Mouse (Mus musculus): ENCODE data around the gene Ms4a6c. TPM values are rescaled to one million over a fixed set of nuclear protein-coding genes. Genes with fewer than 3 reads are reported as not detected.
"Not testable (repeated sequence)": the region's sequence is repeated elsewhere in the genome, so short reads cannot be mapped to it uniquely, and the experiment has no call there.

Ms4a6c gene
- polyA plus RNA-seq, 1 experiment from 2014 or later, result 10.5 TPM

DNA sequence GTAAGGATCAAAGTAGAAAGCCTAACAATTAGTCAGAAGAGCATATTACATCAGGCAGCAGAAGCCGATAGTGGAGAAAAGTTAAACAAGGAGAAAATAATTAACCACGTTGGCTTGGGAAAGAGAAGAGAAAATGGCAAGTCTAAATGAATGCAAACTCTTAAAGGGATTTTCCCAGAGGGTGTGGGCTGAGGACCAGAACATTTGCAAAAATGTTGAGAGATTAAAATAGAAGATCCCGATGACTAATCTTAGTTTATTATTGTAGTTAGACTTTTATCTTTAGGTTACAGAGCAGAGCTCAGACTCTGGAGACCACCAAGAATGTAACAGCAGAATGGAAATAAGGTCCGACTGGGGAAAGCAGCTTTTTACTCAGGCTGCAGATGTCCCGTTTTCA lies 2.7 kb upstream of the Ms4a6c start:
- H3K4me3 ChIP-seq (ENCODE audit: low read depth, low read length), result no peak overlapping the region
- no peaks in the 10 kb centered on the region for H3K4me1 ChIP-seq (replicated peaks; ENCODE audit: control insufficient read depth, insufficient read depth)
- H3K9me3 ChIP-seq (ENCODE audit: control insufficient read depth, low read length), result no peaks in the 10 kb centered on the region
- TF ChIP-seq EP300 (optimal IDR thresholded peaks at IDR 0.05), result no peak
- no peak for TF ChIP-seq CTCF (IDR thresholded peaks at IDR 0.05; ENCODE audit: low read depth)
- H3K36me3 ChIP-seq (ENCODE audit: control insufficient read depth, insufficient read depth, low read length), result no peaks in the 10 kb centered on the region
- H3K27ac ChIP-seq (replicated peaks), result no peak overlapping the region
- no peak overlapping the region for H3K4me2 ChIP-seq (replicated peaks; ENCODE audit: low read depth)
- DNase-seq (ENCODE audit: low spot score) (no peak), ATAC-seq (ENCODE audit: low FRiP score, low TSS enrichment) (no peak)
- H3K27me3 ChIP-seq (ENCODE audit: control insufficient read depth, insufficient read depth, low read length), result no peaks in the 10 kb centered on the region
- H3K9ac ChIP-seq (ENCODE audit: low read length), result no peak overlapping the region
- WGBS, result 32% methylated on average over 5 of the region's 5 CpGs

DNA sequence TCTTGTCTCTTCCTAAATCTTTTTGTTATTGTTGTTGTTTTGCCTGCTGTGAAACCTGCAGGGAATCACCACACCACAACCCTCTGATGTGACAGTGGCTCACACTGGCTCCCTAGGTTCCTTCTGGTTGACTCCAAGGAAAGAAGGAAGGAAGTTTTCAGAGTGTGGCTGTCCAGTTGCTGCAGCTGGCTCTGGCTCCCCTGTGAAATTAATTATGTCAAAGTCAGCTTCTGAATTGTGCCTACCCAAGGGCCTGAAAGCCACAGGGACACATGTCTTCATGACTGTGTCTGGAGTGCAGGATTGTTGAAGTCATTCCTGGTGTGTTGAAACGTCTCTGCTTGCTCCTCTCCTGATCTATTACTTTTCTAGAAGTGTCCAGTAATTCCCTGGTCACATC lies 805 bp upstream of the Ms4a6c start:
- H3K27ac ChIP-seq (replicated peaks); H3K27me3 ChIP-seq (ENCODE audit: control insufficient read depth, insufficient read depth, low read length); H3K4me1 ChIP-seq (replicated peaks; ENCODE audit: control insufficient read depth, insufficient read depth); H3K36me3 ChIP-seq (ENCODE audit: control insufficient read depth, insufficient read depth, low read length); H3K9ac ChIP-seq (ENCODE audit: low read length); H3K9me3 ChIP-seq (ENCODE audit: control insufficient read depth, low read length); H3K4me3 ChIP-seq (ENCODE audit: low read depth, low read length); DNase-seq (ENCODE audit: low spot score); ATAC-seq (ENCODE audit: low FRiP score, low TSS enrichment); H3K4me2 ChIP-seq (replicated peaks; ENCODE audit: low read depth): not testable (repeated sequence)
- WGBS, result 70% methylated on average over 1 of the region's 1 CpGs

DNA sequence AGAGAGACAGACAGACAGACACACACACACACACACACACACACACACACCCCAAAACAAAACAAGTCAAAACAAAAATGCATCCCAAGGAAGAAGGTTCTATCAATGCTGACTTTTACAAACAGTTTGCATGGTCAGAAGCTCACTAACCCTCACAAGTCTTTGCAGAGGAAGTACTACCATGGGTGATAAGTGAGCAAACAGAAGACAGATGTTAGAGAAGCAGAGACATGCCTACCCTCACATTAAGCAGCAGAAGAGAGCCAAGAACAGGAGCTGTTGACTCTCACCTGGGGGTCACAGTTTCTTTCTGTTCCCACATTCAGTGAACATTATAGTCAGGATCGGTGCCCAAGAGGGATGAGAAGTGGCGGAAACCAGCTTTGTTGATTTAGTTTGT lies 10.5 kb downstream of the Ms4a6c start:
- H3K27me3 ChIP-seq (ENCODE audit: control insufficient read depth, insufficient read depth, low read length), result no peaks in the 10 kb centered on the region
- ATAC-seq (ENCODE audit: low FRiP score, low TSS enrichment) (no peak), DNase-seq (ENCODE audit: low spot score) (no peak)
- H3K36me3 ChIP-seq (ENCODE audit: control insufficient read depth, insufficient read depth, low read length), result no peaks in the 10 kb centered on the region
- no peaks in the 10 kb centered on the region for H3K9me3 ChIP-seq (ENCODE audit: control insufficient read depth, low read length)
- H3K9ac ChIP-seq (ENCODE audit: low read length), result no peak overlapping the region
- WGBS, result 85% methylated on average over 2 of the region's 2 CpGs
- no peak overlapping the region for H3K27ac ChIP-seq (replicated peaks)
- no peaks in the 10 kb centered on the region for H3K4me1 ChIP-seq (replicated peaks; ENCODE audit: control insufficient read depth, insufficient read depth)
- no peak for TF ChIP-seq EP300 (optimal IDR thresholded peaks at IDR 0.05)
- TF ChIP-seq CTCF (IDR thresholded peaks at IDR 0.05; ENCODE audit: low read depth), result no peak
- H3K4me2 ChIP-seq (replicated peaks; ENCODE audit: low read depth), result no peak overlapping the region
- no peak overlapping the region for H3K4me3 ChIP-seq (ENCODE audit: low read depth, low read length)

DNA sequence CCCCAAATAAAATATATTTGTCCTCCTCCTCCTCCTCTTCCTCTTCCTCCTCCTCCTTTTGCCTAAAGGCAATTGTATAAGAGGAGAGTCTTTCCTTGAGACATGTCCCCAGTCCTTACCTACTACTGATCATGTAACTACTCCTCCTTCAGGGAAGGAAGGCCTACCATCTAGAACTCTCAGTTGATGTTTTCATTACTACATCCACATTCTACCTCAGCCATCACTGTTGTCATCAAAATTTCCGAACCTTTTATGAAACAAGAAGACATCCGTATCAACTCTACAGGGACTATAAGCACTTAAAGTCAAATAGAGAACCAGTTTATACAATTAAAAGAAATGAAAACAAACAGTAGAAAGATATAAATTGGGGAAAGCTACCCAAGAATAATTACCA lies 13.5 kb downstream of the Ms4a6c start:
- Histone ChIP-seq H3K4me2 (replicated peaks; ENCODE audit: low read depth) (no peak overlapping the region), H3K4me1 (replicated peaks; ENCODE audit: control insufficient read depth, insufficient read depth) (no peaks in the 10 kb centered on the region), H3K36me3 (ENCODE audit: control insufficient read depth, insufficient read depth, low read length) (no peaks in the 10 kb centered on the region), H3K4me3 (ENCODE audit: low read depth, low read length) (no peak overlapping the region), H3K9ac (ENCODE audit: low read length) (no peak overlapping the region), H3K9me3 (ENCODE audit: control insufficient read depth, low read length) (no peaks in the 10 kb centered on the region), H3K27me3 (ENCODE audit: control insufficient read depth, insufficient read depth, low read length) (no peaks in the 10 kb centered on the region), H3K27ac (replicated peaks) (no peak overlapping the region)
- ATAC-seq (ENCODE audit: low FRiP score, low TSS enrichment), result no peak
- TF ChIP-seq EP300 (optimal IDR thresholded peaks at IDR 0.05) (no peak), CTCF (IDR thresholded peaks at IDR 0.05; ENCODE audit: low read depth) (no peak)
- WGBS, result 83% methylated on average over 2 of the region's 2 CpGs
- DNase-seq (ENCODE audit: low spot score), result no peak

DNA sequence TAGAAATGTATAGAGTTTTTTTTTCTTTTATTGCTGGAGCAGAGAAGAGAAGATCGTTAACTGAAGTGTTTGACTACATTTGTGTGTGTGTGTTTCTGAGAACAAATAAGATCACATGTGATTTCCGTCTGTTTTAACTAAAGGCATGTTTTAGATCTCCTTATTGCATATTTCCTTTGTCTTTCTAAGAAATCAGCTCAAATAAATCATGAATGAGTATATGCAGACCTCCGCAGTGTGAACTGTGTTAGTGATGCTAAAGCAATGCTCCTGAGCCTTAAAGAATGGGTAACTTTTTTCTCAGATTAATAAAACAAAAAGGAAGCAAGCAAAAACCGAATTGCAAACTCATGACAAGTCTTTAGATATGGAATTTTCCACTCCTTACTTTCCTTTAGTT lies 14.8 kb downstream of the Ms4a6c start:
- H3K9me3 ChIP-seq (ENCODE audit: control insufficient read depth, low read length), result no peaks in the 10 kb centered on the region
- H3K27me3 ChIP-seq (ENCODE audit: control insufficient read depth, insufficient read depth, low read length), result no peaks in the 10 kb centered on the region
- ATAC-seq (ENCODE audit: low FRiP score, low TSS enrichment) (no peak), DNase-seq (ENCODE audit: low spot score) (no peak)
- WGBS, result 49% methylated on average over 4 of the region's 4 CpGs
- H3K36me3 ChIP-seq (ENCODE audit: control insufficient read depth, insufficient read depth, low read length), result no peaks in the 10 kb centered on the region
- H3K27ac ChIP-seq (replicated peaks), result no peak overlapping the region
- H3K4me1 ChIP-seq (replicated peaks; ENCODE audit: control insufficient read depth, insufficient read depth), result no peaks in the 10 kb centered on the region
- TF ChIP-seq EP300 (optimal IDR thresholded peaks at IDR 0.05) (no peak), CTCF (IDR thresholded peaks at IDR 0.05; ENCODE audit: low read depth) (no peak)
- H3K4me2 ChIP-seq (replicated peaks; ENCODE audit: low read depth), result no peak overlapping the region
- H3K9ac ChIP-seq (ENCODE audit: low read length), result no peak overlapping the region
- H3K4me3 ChIP-seq (ENCODE audit: low read depth, low read length), result no peak overlapping the region

DNA sequence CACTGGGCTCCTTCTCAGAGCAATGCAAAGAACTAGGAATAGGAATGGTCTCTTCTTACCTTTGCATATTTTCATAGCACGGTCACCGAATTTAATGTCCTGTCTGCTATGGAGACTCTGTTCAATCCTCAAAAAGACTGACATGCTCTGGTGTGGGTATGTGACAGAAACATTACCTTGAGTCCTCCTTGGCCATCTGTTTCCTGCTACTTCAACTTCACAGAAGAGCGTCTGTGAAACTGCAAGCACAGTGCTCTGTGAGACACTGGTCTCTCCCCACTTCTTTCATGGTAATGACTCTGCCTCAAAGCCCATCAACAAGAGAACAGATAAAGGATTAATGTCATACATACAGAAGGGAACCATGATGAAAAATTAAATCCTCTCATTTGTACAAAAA lies 15.2 kb downstream of the Ms4a6c start:
- H3K36me3 ChIP-seq (ENCODE audit: control insufficient read depth, insufficient read depth, low read length), result no peaks in the 10 kb centered on the region
- no peak overlapping the region for H3K4me3 ChIP-seq (ENCODE audit: low read depth, low read length)
- H3K27ac ChIP-seq (replicated peaks), result no peak overlapping the region
- no peak overlapping the region for H3K4me2 ChIP-seq (replicated peaks; ENCODE audit: low read depth)
- H3K27me3 ChIP-seq (ENCODE audit: control insufficient read depth, insufficient read depth, low read length), result no peaks in the 10 kb centered on the region
- TF ChIP-seq EP300 (optimal IDR thresholded peaks at IDR 0.05) (no peak), CTCF (IDR thresholded peaks at IDR 0.05; ENCODE audit: low read depth) (no peak)
- H3K9ac ChIP-seq (ENCODE audit: low read length), result no peak overlapping the region
- ATAC-seq (ENCODE audit: low FRiP score, low TSS enrichment) (no peak), DNase-seq (ENCODE audit: low spot score) (no peak)
- H3K9me3 ChIP-seq (ENCODE audit: control insufficient read depth, low read length), result no peaks in the 10 kb centered on the region
- H3K4me1 ChIP-seq (replicated peaks; ENCODE audit: control insufficient read depth, insufficient read depth), result no peaks in the 10 kb centered on the region
- 64% methylated on average over 3 of the region's 3 CpGs for WGBS
